ENCODE assay signal across 12 mouse cellular contexts in the genomic region with DNA sequence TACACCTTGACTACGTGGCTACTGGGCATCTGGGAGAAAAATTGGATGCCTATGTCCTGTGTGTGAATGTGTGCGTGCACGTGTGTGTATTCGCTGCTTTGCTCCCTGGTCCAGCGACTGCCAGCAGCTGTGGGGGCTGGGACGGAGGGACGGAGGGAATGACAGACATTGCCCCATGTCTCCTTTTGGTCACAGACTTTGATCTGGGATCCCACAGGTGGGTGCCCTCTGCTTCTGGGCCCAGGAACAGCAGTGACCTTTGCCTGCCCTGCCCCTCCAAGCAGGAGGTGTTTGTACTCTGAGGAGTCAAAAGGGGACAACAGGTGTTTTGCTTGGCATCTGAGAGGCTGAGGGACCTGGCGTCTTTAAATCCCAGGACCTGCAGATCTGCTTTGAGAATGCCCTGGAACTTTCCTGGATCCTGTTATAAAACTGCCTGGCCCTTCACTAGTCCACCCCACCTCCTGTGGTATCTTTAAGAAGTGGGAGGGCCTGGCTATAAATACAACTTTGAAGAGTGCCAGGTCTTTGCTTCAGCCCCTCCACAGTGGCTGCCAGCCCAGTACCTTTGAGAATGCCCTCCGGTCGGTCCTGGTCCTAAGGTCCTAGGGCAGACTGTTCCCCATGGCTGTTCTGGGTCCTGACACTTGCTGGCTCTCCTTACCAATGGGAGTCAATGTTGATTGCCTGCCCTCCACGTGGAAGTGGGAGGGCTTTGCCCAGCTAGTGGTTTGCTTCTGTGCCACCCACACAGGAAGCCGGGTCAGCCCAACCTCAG. TPM values are rescaled to one million over a fixed set of nuclear protein-coding genes. Genes with fewer than 3 reads are reported as not detected.
DNase-seq lines count a peak whose midpoint lies in the region; ATAC-seq and TF ChIP-seq lines count a peak whose summit lies in the region.
"Had no signal": no experiment of that assay in that cellular context is flagged by ENCODE, and none has a peak within 500 bp of the region (broad histone marks: within the 10 kb centered on the region; RNA-seq: fewer than 3 reads in every experiment).

No protein-coding gene starts in this region.

- WGBS in heart, postnatal 0 days: 43% methylated on average over 12 of the region's 12 CpGs
- WGBS in midbrain, postnatal 0 days: 89% methylated on average over 12 of the region's 12 CpGs

- TF ChIP-seq EP300 in heart, postnatal 0 days (IDR thresholded peaks at IDR 0.05; ENCODE audit: low read depth): no peak

- DNase-seq in cerebellum, adult 11-12 months: peak; percentile 35
- peak; percentile 35 for DNase-seq in lung, postnatal 36 days
- no peak for DNase-seq in lung, postnatal 25 days (ENCODE audit: low spot score)
- DNase-seq in heart, postnatal 0 days (ENCODE audit: low spot score): peak; percentile 70
- DNase-seq in skeletal muscle tissue, adult 2 months (ENCODE audit: low read depth, low spot score): peak; percentile 76
- DNase-seq in midbrain, postnatal 0 days (ENCODE audit: low spot score): no peak
- no peak for DNase-seq in thymus, postnatal 10 days (ENCODE audit: low spot score in 2 of 2)
- DNase-seq: right cerebral cortex, postnatal 14 days had no signal

- peak overlapping the region; percentile 78 for H3K27ac ChIP-seq in heart, postnatal 0 days (ENCODE audit: low read depth)
- H3K27ac ChIP-seq in midbrain, postnatal 0 days (ENCODE audit: low read depth, low read length): no peak overlapping the region
- H3K27ac ChIP-seq: neural tube, embryonic 13.5 days had no signal

- H3K4me3 ChIP-seq in heart, postnatal 0 days (ENCODE audit: low read depth, low read length): 0 out of 2 replicates have a peak overlapping the region, but pooled peaks have one; percentile 3
- H3K4me3 ChIP-seq in midbrain, postnatal 0 days (ENCODE audit: low read depth, low read length): no peak overlapping the region
- H3K4me3 ChIP-seq: erythroblast, embryonic 14.5 days; liver, embryonic 15.5 days; neural tube, embryonic 13.5 days had no signal

- H3K4me2 ChIP-seq in heart, postnatal 0 days (ENCODE audit: low read depth, low read length): peak overlapping the region; percentile 46
- H3K4me2 ChIP-seq in midbrain, postnatal 0 days (ENCODE audit: low read depth, low read length, poor library complexity, severe bottlenecking): no peak overlapping the region
- H3K4me2 ChIP-seq: liver, embryonic 15.5 days; neural tube, embryonic 13.5 days had no signal

- H3K9me3 ChIP-seq in heart, postnatal 0 days (replicated peaks; ENCODE audit: control insufficient read depth, low read length): no peaks in the 10 kb centered on the region
- no peaks in the 10 kb centered on the region for H3K9me3 ChIP-seq in midbrain, postnatal 0 days (ENCODE audit: low read length)
- H3K9me3 ChIP-seq: liver, embryonic 15.5 days; neural tube, embryonic 13.5 days had no signal

- H3K36me3 ChIP-seq in heart, postnatal 0 days (replicated peaks; ENCODE audit: control insufficient read depth, insufficient read depth, low read length): peaks cover 45% of the 10 kb centered on the region
- peaks cover 23% of the 10 kb centered on the region for H3K36me3 ChIP-seq in midbrain, postnatal 0 days (ENCODE audit: insufficient read depth, low read length)

- TF ChIP-seq CTCF in heart, postnatal 0 days (IDR thresholded peaks at IDR 0.05; ENCODE audit: low read depth): no peak
- no peak for TF ChIP-seq CTCF in midbrain, postnatal 0 days (IDR thresholded peaks at IDR 0.05)

- no peak overlapping the region for H3K9ac ChIP-seq in heart, postnatal 0 days (replicated peaks; ENCODE audit: low read depth, low read length)
- H3K9ac ChIP-seq in midbrain, postnatal 0 days (replicated peaks; ENCODE audit: low read length, poor library complexity, severe bottlenecking): no peak overlapping the region
- H3K9ac ChIP-seq: liver, embryonic 15.5 days; neural tube, embryonic 13.5 days had no signal

- ATAC-seq in cerebellum, adult (ENCODE audit: insufficient number of reproducible peaks, low FRiP score, low TSS enrichment): no peak
- peak; percentile 15 for ATAC-seq in heart, postnatal 0 days (ENCODE audit: insufficient read depth, low read depth)
- no peak for ATAC-seq in midbrain, postnatal 0 days (ENCODE audit: low FRiP score)

- H3K27me3 ChIP-seq in heart, postnatal 0 days (ENCODE audit: control insufficient read depth, insufficient read depth, low read length): no peaks in the 10 kb centered on the region
- H3K27me3 ChIP-seq in midbrain, postnatal 0 days (ENCODE audit: insufficient read depth, low read length): peaks cover 4% of the 10 kb centered on the region; the same call in 1 of the 2 replicates

- peaks cover 19% of the 10 kb centered on the region for H3K4me1 ChIP-seq in heart, postnatal 0 days (ENCODE audit: control insufficient read depth, insufficient read depth)
- H3K4me1 ChIP-seq in midbrain, postnatal 0 days (ENCODE audit: insufficient read depth, low read length): peaks cover 6% of the 10 kb centered on the region; the same call in 1 of the 2 replicates

RNA-seq across cellular contexts. Expression of gene Klhl21, which starts 4.6 kb away (rescaled TPM):
- 56.5 and 70.4 TPM in 2 replicates for total RNA-seq in heart, postnatal 0 days (2014; rRNA removed; ENCODE audit: low replicate concordance)
- 24.7 and 31.8 TPM in 2 replicates for polyA plus RNA-seq in heart, postnatal 0 days (2015; fragmentation: Nextera tagmentation; extraction: Ambion mirVana)
- 9.0 and 13.2 TPM in 2 replicates for total RNA-seq in midbrain, postnatal 0 days (2014; rRNA removed)
- 3.5 and 4.1 TPM in 2 replicates for polyA plus RNA-seq in midbrain, postnatal 0 days (2015; fragmentation: Nextera tagmentation; extraction: Ambion mirVana)

RNA-seq across cellular contexts. Expression of gene Zbtb48, which starts 14.2 kb away (rescaled TPM):
- 1.7 and 11.3 TPM in 2 replicates for total RNA-seq in heart, postnatal 0 days (2014; rRNA removed; ENCODE audit: low replicate concordance)
- 6.5 and 9.0 TPM in 2 replicates for polyA plus RNA-seq in heart, postnatal 0 days (2015; fragmentation: Nextera tagmentation; extraction: Ambion mirVana)
- total RNA-seq in midbrain, postnatal 0 days (2014; rRNA removed): 7.8 and 8.9 TPM in 2 replicates
- polyA plus RNA-seq in midbrain, postnatal 0 days (2015; fragmentation: Nextera tagmentation; extraction: Ambion mirVana): 17.0 and 20.6 TPM in 2 replicates

RNA-seq across cellular contexts. Expression of gene Phf13, which starts 17.2 kb away (rescaled TPM):
- 8.0 and 10.7 TPM in 2 replicates for total RNA-seq in heart, postnatal 0 days (2014; rRNA removed; ENCODE audit: low replicate concordance)
- 8.4 and 9.3 TPM in 2 replicates for polyA plus RNA-seq in heart, postnatal 0 days (2015; fragmentation: Nextera tagmentation; extraction: Ambion mirVana)
- 17.2 and 18.3 TPM in 2 replicates for total RNA-seq in midbrain, postnatal 0 days (2014; rRNA removed)
- 16.6 and 17.1 TPM in 2 replicates for polyA plus RNA-seq in midbrain, postnatal 0 days (2015; fragmentation: Nextera tagmentation; extraction: Ambion mirVana)

RNA-seq across cellular contexts. Expression of gene Thap3, which starts 24.4 kb away (rescaled TPM):
- total RNA-seq in heart, postnatal 0 days (2014; rRNA removed; ENCODE audit: low replicate concordance): 16.9 and 23.2 TPM in 2 replicates
- 22.0 and 27.4 TPM in 2 replicates for polyA plus RNA-seq in heart, postnatal 0 days (2015; fragmentation: Nextera tagmentation; extraction: Ambion mirVana)
- total RNA-seq in midbrain, postnatal 0 days (2014; rRNA removed): 13.8 and 21.1 TPM in 2 replicates
- polyA plus RNA-seq in midbrain, postnatal 0 days (2015; fragmentation: Nextera tagmentation; extraction: Ambion mirVana): 42.7 and 45.7 TPM in 2 replicates

RNA-seq across cellular contexts. Expression of gene Tas1r1, which starts 25.1 kb away (rescaled TPM):
- total RNA-seq in heart, postnatal 0 days (2014; rRNA removed; ENCODE audit: low replicate concordance): not detected in 2 replicates
- polyA plus RNA-seq in heart, postnatal 0 days (2015; fragmentation: Nextera tagmentation; extraction: Ambion mirVana): 0.07 and 0.08 TPM in 2 replicates
- total RNA-seq in midbrain, postnatal 0 days (2014; rRNA removed): 0.11 and 1.5 TPM in 2 replicates
- 1.6 TPM in 2 replicates for polyA plus RNA-seq in midbrain, postnatal 0 days (2015; fragmentation: Nextera tagmentation; extraction: Ambion mirVana)
- polyA plus RNA-seq: erythroblast, embryonic 14.5 days had no signal

Comparison
In these comparisons a context has a peak if more than half of its experiments do, and no peak if none do; other contexts are left out.
1. DNase-seq: peak in cerebellum, adult 11-12 months (single experiment), lung, postnatal 36 days (single experiment), heart, postnatal 0 days (single experiment) and skeletal muscle tissue, adult 2 months (single experiment); none in lung, postnatal 25 days (single experiment), midbrain, postnatal 0 days (single experiment) and thymus, postnatal 10 days (0 of 2).